Mouse (Mus musculus) neural tube, embryonic 13.5 days (tissue): Measurements from ENCODE around the gene Gp1ba. TPM values are rescaled to one million over a fixed set of nuclear protein-coding genes. Genes with fewer than 3 reads are reported as not detected.

ENCODE experiments used
- ATAC-seq: fragments of 200-750 bp; cut with Nextera tagmentation; 2 replicates; pipeline ENCODE4 v1.8.0; 2017; ENCODE audit warnings: low read depth, mild to moderate bottlenecking, moderate TSS enrichment, moderate library complexity
- H3K27ac ChIP-seq: fragments of 300-500 bp; sonication (generic); replicated peaks from 2 replicates; pipeline ENCODE4 v1.5.1; 2015; ENCODE audit warnings: moderate library complexity, mild to moderate bottlenecking, inconsistent platforms
- H3K27me3 ChIP-seq: fragments of 300-500 bp; sonication (generic); 2 replicates; pipeline ENCODE4 v1.6.1; 2015; ENCODE audit warnings: mild to moderate bottlenecking, inconsistent platforms
- H3K36me3 ChIP-seq: fragments of 300-500 bp; sonication (generic); 2 replicates; pipeline ENCODE4 v1.6.1; 2015; ENCODE audit warnings: mild to moderate bottlenecking, inconsistent platforms
- H3K4me1 ChIP-seq: fragments of 300-500 bp; sonication (generic); replicated peaks from 2 replicates; pipeline ENCODE4 v1.6.1; 2015; ENCODE audit warnings: inconsistent platforms
- H3K4me2 ChIP-seq: fragments of 300-500 bp; sonication (generic); 2 replicates; pipeline ENCODE4 v1.6.1; 2015; ENCODE audit warnings: inconsistent platforms, mild to moderate bottlenecking, moderate library complexity
- H3K4me3 ChIP-seq: fragments of 300-500 bp; sonication (generic); 2 replicates; pipeline ENCODE4 v1.5.1; 2015; ENCODE audit warnings: mild to moderate bottlenecking, inconsistent platforms
- H3K9ac ChIP-seq: fragments of 300-500 bp; sonication (generic); 2 replicates; pipeline ENCODE4 v1.6.1; 2015; ENCODE audit warnings: moderate library complexity, mild to moderate bottlenecking, inconsistent platforms
- H3K9me3 ChIP-seq: fragments of 300-500 bp; sonication (generic); 2 replicates; pipeline ENCODE4 v1.6.1; 2016; ENCODE audit warnings: inconsistent platforms
- WGBS: fragments of 180-500 bp; shearing (Covaris S2); methylation state at CpG from one replicate; pipeline ENCODE4 v1.1.7; 2015; 5-methylcytosine and 5-hydroxymethylcytosine counted together
- polyA plus RNA-seq: library from polyadenylated mRNA; unstranded; fragments of >200 nt; fragmentation: Nextera tagmentation; extraction: Ambion mirVana; gene quantifications from 2 replicates; pipeline ENCODE4 v1.2.1, GENCODE M21; 2015

Gp1ba gene
- polyA plus RNA-seq, 1 experiment from 2014 or later, result 0.45 TPM

DNA sequence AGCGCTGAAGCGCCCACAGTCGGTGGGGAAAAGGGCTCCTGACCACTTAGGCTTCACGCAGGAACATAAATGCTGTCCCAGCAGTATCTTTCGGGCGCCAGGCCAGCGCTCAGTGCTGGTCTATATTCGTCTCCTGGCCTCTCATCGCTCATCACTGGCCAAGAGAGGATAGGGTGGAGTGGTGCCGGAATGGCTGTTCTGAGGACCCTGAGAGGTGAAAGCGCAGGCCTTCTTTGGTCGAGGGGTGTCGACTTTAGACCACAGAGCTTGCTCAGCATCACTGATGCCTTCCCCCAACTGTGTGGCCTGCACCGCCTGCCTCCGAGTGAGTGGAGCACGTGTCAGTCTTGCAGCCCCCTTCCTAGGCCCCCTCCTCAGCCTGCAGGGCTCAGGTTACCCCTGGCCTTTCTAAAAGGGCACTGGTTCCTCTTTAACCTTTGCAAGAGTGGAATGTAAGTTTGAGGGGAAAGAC lies 17.6 kb downstream of the Gp1ba start:
- Histone ChIP-seq H3K36me3 (peaks cover 23% of the 10 kb centered on the region), H3K27me3 (no peaks in the 10 kb centered on the region), H3K9me3 (no peaks in the 10 kb centered on the region), H3K4me3 (peak overlapping the region; percentile 100), H3K27ac (peak overlapping the region; percentile 98), H3K4me1 (peaks cover 44% of the 10 kb centered on the region), H3K9ac (peak overlapping the region; percentile 98), H3K4me2 (peak overlapping the region; percentile 92)
- ATAC-seq, result no peak
- 4% methylated on average over 16 of the region's 16 CpGs for WGBS

GRCm38 (mm10) chr11:70656964-70657363 lies 18.0 kb downstream of the Gp1ba start, which contains the start of gene Eno3:
Gene Eno3, plus strand, starts transcription at chr11:70657202.
- 7% methylated on average over 3 of the region's 3 CpGs for WGBS
- peaks cover 21% of the 10 kb centered on the region for H3K36me3 ChIP-seq
- peaks cover 39% of the 10 kb centered on the region for H3K4me1 ChIP-seq
- no peaks in the 10 kb centered on the region for H3K9me3 ChIP-seq
- peak within 1 kb of the TSS; percentile 98 for H3K27ac ChIP-seq
- H3K27me3 ChIP-seq, result no peaks in the 10 kb centered on the region
- peak within 1 kb of the TSS; percentile 98 for H3K9ac ChIP-seq
- H3K4me2 ChIP-seq, result peak within 1 kb of the TSS; percentile 92
- peak within 1 kb of the TSS; percentile 100 for H3K4me3 ChIP-seq
- ATAC-seq, result no peak

GRCm38 (mm10) chr11:70657573-70657972 lies 18.7 kb downstream of the Gp1ba start:
- no peaks in the 10 kb centered on the region for H3K27me3 ChIP-seq
- WGBS, result 55% methylated on average over 6 of the region's 6 CpGs
- no peak overlapping the region for H3K27ac ChIP-seq
- peaks cover 21% of the 10 kb centered on the region for H3K36me3 ChIP-seq
- no peaks in the 10 kb centered on the region for H3K9me3 ChIP-seq
- no peak overlapping the region for H3K4me3 ChIP-seq
- no peak for ATAC-seq
- peaks cover 33% of the 10 kb centered on the region for H3K4me1 ChIP-seq
- H3K9ac ChIP-seq, result no peak overlapping the region
- no peak overlapping the region for H3K4me2 ChIP-seq

DNA sequence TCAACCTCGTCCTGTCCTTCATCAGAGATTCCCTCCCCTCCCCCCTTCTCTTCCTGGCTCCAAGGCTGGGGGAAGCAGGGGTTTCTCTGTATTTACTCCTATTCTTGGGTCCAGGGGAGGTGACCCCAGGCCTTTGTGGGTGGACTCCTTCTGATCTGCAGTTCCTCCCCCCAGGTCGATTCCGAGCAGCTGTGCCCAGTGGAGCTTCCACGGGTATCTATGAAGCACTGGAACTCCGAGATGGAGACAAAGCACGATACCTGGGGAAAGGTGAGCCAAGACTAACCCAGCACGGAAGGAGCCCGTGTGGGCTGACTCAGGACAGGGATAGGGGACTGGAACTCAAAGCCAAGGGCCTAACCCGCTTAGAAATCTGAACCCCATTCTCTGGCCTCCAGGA lies 19.1 kb downstream of the Gp1ba start:
- H3K9ac ChIP-seq, result no peak overlapping the region
- no peaks in the 10 kb centered on the region for H3K9me3 ChIP-seq
- 63% methylated on average over 9 of the region's 9 CpGs for WGBS
- no peak for ATAC-seq
- peaks cover 29% of the 10 kb centered on the region for H3K4me1 ChIP-seq
- H3K4me2 ChIP-seq, result no peak overlapping the region
- peaks cover 22% of the 10 kb centered on the region for H3K36me3 ChIP-seq
- no peaks in the 10 kb centered on the region for H3K27me3 ChIP-seq
- no peak overlapping the region for H3K27ac ChIP-seq
- H3K4me3 ChIP-seq, result no peak overlapping the region

GRCm38 (mm10) chr11:70658521-70658920 lies 19.6 kb downstream of the Gp1ba start:
- Histone ChIP-seq H3K9me3 (no peaks in the 10 kb centered on the region), H3K27ac (no peak overlapping the region), H3K36me3 (peaks cover 28% of the 10 kb centered on the region), H3K4me3 (no peak overlapping the region), H3K4me2 (no peak overlapping the region), H3K9ac (no peak overlapping the region), H3K27me3 (no peaks in the 10 kb centered on the region), H3K4me1 (peaks cover 23% of the 10 kb centered on the region)
- no peak for ATAC-seq
- 90% methylated on average over 5 of the region's 5 CpGs for WGBS

GRCm38 (mm10) chr11:70658942-70659341 lies 20.0 kb downstream of the Gp1ba start:
- peaks cover 23% of the 10 kb centered on the region for H3K4me1 ChIP-seq
- WGBS, result 81% methylated on average over 8 of the region's 8 CpGs
- H3K27ac ChIP-seq, result no peak overlapping the region
- H3K36me3 ChIP-seq, result peaks cover 32% of the 10 kb centered on the region
- no peak overlapping the region for H3K4me2 ChIP-seq
- no peaks in the 10 kb centered on the region for H3K27me3 ChIP-seq
- ATAC-seq, result no peak
- H3K4me3 ChIP-seq, result no peak overlapping the region
- no peaks in the 10 kb centered on the region for H3K9me3 ChIP-seq
- no peak overlapping the region for H3K9ac ChIP-seq

GRCm38 (mm10) chr11:70660571-70660970 lies 21.6 kb downstream of the Gp1ba start:
- Histone ChIP-seq H3K9me3 (no peaks in the 10 kb centered on the region), H3K9ac (no peak overlapping the region), H3K4me1 (peaks cover 18% of the 10 kb centered on the region), H3K27me3 (no peaks in the 10 kb centered on the region), H3K4me2 (no peak overlapping the region), H3K27ac (no peak overlapping the region), H3K36me3 (peaks cover 47% of the 10 kb centered on the region), H3K4me3 (no peak overlapping the region)
- ATAC-seq, result no peak
- WGBS, result 88% methylated on average over 8 of the region's 8 CpGs

DNA sequence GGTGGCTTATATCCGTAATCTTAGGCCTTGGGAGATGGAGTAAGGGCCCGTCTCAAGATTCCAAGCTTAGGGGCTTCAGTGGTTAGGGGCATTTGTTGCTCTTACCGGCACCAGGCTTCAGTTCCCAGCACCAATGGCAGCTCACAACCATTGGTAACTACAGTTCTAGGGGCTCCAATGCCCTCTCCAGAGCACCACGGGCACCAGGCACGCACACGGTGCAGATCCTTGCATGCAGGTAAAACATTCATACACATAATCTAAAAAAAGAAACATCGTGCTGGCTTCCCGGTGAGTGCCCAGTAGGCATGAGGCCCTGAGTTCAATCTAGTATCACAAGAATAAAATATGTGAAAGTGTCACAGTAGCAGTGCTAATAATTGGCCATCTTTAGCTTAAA lies 24.2 kb downstream of the Gp1ba start:
- 95% methylated on average over 8 of the region's 8 CpGs for WGBS
- H3K4me2 ChIP-seq, result no peak overlapping the region
- peaks cover 14% of the 10 kb centered on the region for H3K4me1 ChIP-seq
- H3K27ac ChIP-seq, result no peak overlapping the region
- no peak for ATAC-seq
- no peak overlapping the region for H3K4me3 ChIP-seq
- peaks cover 53% of the 10 kb centered on the region for H3K36me3 ChIP-seq
- H3K9me3 ChIP-seq, result no peaks in the 10 kb centered on the region
- no peaks in the 10 kb centered on the region for H3K27me3 ChIP-seq
- no peak overlapping the region for H3K9ac ChIP-seq

DNA sequence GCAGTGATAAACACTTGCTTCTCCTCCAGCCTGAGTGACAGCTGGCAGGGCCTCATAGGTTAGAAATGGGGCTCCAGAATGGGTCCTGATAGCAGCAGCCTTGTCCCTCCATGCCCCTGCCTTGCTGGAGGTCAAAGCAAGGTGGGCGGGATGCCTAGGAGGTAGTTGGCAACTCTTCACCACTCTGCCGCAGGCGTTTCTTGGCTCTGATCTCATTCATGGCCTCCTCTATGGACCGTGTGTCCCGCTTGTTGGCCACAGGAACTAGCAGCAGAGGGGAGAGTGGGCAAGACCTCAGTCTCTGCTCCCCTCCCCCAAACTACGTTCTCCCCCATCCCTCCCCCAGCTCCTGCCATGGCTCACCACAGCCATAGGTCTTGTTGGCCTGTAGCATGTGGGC lies 25.0 kb downstream of the Gp1ba start:
- no peak for ATAC-seq

DNA sequence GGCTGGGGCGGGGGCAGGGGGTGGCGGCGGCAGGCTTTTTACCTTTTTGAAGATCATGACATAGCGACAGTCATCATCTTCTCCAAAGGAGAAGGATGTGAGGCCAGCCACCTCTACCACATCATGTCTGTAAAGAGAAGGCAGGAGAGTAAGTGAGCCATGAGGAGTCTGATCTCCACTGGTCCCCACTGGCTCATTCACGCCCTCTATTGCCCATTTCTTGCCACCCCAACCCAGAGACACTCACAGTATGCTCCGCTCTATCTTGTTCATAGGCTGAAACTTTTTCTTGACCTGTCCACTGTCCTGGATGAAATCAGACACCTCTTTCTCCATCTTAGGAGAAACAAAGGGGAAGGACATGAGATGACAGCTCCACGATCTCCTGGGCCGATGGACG lies 25.8 kb downstream of the Gp1ba start:
- 94% methylated on average over 9 of the region's 9 CpGs for WGBS
- no peak overlapping the region for H3K4me3 ChIP-seq
- no peak for ATAC-seq
- no peak overlapping the region for H3K4me2 ChIP-seq
- H3K9ac ChIP-seq, result no peak overlapping the region
- H3K9me3 ChIP-seq, result no peaks in the 10 kb centered on the region
- peaks cover 17% of the 10 kb centered on the region for H3K4me1 ChIP-seq
- H3K36me3 ChIP-seq, result peaks cover 53% of the 10 kb centered on the region
- no peak overlapping the region for H3K27ac ChIP-seq
- no peaks in the 10 kb centered on the region for H3K27me3 ChIP-seq

More for the DNA sequence above, 25.0 kb downstream of the Gp1ba start:
- H3K4me3 ChIP-seq, result no peak overlapping the region
- H3K27me3 ChIP-seq, result no peaks in the 10 kb centered on the region
- no peak overlapping the region for H3K9ac ChIP-seq
- H3K4me1 ChIP-seq, result peaks cover 17% of the 10 kb centered on the region
- H3K27ac ChIP-seq, result no peak overlapping the region
- no peaks in the 10 kb centered on the region for H3K9me3 ChIP-seq
- 93% methylated on average over 6 of the region's 6 CpGs for WGBS
- H3K36me3 ChIP-seq, result peaks cover 53% of the 10 kb centered on the region
- H3K4me2 ChIP-seq, result no peak overlapping the region

GRCm38 (mm10) chr11:70666687-70667086 lies 27.8 kb downstream of the Gp1ba start:
- no peak for ATAC-seq
- H3K4me1 ChIP-seq, result peaks cover 36% of the 10 kb centered on the region
- 92% methylated on average over 8 of the region's 8 CpGs for WGBS
- no peaks in the 10 kb centered on the region for H3K9me3 ChIP-seq
- H3K27me3 ChIP-seq, result no peaks in the 10 kb centered on the region
- no peak overlapping the region for H3K4me3 ChIP-seq
- H3K4me2 ChIP-seq, result no peak overlapping the region
- H3K9ac ChIP-seq, result no peak overlapping the region
- H3K27ac ChIP-seq, result no peak overlapping the region
- H3K36me3 ChIP-seq, result peaks cover 48% of the 10 kb centered on the region

GRCm38 (mm10) chr11:70667271-70668150 lies 28.6 kb downstream of the Gp1ba start:
- no peaks in the 10 kb centered on the region for H3K9me3 ChIP-seq
- H3K9ac ChIP-seq, result peak overlapping the region; percentile 72
- H3K36me3 ChIP-seq, result peaks cover 45% of the 10 kb centered on the region
- peak overlapping the region; percentile 90 for H3K27ac ChIP-seq
- ATAC-seq, result no peak
- H3K4me1 ChIP-seq, result peaks cover 37% of the 10 kb centered on the region
- peak overlapping the region; percentile 92 for H3K4me2 ChIP-seq
- peak overlapping the region; percentile 66 for H3K4me3 ChIP-seq
- H3K27me3 ChIP-seq, result no peaks in the 10 kb centered on the region
- WGBS, result 78% methylated on average over 14 of the region's 14 CpGs
